Mouse (Mus musculus): ENCODE results near the gene Ang.

Gene Ang

DNA sequence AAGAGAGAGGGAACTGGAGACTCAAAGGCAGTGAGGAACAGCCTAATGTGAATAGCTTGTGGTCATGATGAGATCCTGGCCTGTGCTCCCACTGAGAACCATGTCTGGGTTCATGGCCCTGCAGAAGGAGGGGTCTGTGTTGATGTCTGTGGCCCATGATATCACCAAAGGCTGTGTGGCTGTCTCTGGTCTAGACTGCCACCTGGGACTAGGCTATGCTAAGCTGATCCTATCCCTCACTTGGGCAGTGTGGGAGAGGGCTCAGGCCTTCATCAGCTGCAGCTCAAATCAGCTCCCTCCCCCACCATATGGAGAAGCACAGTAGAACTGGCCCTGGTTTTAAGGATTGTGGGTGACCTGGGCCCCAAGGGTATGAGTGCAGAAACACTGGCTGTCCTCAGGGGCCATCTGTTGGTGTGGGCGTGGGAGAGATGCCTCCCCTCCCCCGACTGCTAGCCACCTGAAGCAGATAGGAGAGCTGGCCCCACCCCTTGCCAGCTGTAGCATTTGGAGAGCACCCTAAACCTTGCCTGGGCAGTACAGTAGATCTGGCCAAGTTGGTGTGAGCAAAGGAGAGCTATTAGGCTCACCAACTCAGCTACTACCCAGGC lies 36.8 kb downstream of the Ang start:
- no peak for DNase-seq (ENCODE audit: low spot score in 2 of 2)

DNA sequence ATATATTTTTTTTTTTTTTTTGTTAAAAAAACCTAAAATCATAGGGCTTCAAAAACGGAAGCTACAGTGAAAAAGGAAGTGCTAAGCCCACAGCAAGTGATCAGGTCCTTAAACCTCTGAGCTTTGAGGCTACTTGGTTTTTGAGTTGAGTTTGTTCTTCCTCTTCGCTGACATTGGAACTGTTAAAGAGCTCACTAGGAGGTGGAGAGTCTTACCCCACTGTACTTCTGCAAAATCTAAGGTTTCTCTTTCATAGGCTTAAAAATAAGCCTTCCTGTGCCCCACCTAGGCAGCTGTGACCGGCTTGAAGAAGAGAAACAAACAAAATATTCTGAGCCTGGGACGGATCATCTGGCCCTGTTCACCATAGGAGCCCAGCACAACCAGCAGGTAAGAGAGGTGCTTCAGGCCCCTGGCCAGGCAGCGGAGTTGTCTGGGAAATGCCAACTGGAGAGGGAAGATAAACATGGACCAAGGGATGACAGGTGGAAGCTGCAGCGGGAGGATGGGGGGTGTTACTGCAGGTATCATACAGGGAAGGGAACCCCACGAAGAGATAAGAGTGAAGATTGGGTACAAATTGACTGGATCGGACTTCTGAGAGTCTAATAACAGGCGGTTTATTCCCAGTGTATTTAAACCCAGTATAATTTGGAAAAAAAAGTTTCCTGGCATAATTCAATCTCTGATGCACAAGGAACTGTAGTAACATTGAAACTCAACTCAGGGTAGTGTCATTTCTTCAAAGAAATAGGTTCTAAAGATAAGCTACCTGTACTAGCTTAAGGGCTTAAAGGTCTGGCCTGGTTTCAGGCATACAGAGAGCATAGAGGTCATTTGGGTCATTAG lies 38.0 kb downstream of the Ang start:
- no peak for DNase-seq (ENCODE audit: low spot score in 2 of 2)

DNA sequence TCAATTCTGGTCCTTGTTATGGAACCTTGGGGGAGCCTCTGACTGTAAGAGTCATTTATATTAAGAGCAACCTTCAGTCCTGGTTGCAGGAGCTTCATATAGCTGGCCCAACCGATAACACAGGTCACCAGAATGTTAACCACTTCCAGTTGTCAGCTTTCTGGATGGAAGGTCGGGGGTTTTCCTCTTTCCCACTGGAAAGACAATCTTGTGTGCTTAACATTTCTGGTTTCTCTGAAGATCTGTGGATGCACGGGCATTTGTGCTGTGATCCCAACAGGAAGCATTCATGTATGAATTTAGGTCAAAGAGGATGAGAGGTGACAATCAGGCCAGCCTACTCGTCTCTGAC lies 38.6 kb downstream of the Ang start:
- DNase-seq (ENCODE audit: low spot score in 2 of 2), result no peak

DNA sequence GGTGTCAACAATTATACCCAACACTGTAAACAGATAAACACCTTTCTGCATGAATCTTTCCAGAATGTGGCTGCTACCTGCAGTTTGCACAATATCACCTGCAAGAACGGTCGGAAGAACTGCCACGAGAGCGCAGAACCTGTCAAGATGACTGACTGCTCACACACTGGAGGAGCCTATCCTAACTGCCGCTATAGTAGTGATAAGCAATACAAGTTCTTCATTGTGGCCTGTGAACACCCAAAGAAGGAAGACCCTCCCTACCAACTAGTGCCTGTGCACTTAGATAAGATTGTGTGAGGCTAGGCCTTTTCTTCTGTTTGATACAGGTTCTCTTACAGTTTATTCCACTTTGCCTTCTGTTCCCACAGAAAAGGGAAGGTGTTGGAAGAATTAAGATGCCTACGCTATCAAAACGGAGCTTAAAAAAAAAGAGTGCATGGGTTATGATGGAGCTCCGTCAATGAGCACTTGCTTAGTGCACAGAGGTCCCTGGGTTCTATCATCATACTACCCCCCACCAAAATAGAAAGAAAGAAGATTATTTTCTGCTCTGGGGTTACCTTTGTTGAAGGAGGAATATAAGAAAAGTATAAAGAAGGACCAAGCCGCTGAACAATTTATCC lies 39.5 kb downstream of the Ang start:
- DNase-seq (ENCODE audit: low spot score in 2 of 2), result no peak

DNA sequence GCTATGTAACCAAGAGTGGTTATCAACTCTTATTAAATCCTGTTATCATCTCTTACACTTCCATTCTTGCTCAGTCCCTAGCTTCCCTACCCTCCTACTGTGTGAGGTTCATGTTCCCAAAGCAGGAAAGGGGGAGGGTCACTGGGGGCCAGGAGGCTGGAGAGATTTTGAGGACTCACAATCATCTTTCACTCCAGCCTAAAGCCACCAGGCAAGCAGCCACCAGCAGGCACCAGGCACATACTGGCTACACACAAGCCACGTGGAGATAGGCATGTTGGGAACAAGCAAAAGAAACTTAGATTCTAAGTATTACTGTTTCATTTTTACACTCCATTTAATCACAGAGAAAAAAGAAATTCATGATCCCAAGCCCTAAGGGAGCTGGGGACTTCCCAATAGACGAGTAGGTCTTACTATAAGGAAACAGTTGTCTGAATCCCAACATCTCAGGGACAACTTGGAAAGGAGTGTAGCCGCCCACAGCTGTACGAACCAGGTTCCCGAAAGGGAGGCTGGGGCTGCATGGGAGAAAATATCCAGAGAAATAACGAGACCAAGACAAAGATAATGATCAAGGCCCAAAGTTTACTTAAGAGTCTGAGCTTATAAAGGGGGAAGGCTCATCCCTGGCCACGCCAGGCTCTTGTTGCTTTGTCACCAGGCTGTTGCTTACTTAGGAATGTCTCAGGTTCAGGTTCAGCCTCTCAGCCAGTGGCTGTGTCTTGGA lies 40.3 kb downstream of the Ang start:
- no peak for DNase-seq (ENCODE audit: low spot score in 2 of 2)

DNA sequence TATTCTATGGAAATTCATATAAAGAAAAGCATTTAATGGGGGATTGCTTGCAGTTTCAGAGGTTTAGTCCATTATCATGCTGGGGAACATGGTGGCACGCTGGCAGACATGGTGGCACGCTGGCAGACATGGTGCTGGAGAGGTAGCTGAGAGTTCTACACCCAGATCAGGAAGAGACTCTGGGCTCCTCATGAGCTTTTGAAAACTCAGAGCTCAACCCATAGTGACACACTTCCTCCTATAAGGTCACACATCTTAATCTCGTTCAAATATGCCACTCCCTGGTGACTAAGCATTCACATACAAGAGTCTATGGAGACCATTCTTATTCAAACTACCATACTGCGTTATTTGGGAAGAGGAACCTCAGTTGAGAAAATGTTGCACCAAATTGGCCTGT lies 41.4 kb downstream of the Ang start:
- DNase-seq (ENCODE audit: low spot score in 2 of 2), result no peak

DNA sequence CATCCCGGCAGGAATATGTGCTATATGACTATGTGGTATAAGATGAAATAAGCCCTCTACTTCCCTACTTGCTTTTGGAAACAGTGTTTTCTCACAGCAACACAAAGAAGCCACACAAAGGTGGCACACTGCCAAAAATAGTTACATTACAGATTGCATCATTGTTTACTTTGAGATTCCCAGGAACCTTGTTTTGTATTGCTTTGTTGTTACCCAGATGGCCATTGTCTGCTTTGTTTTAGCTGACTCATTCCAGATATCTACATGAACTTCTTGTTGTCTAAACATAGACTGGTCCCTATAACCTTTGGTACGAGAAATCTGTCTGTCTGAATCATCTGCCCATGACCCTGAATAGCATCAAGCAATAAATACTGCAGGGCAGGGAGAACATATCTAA lies 49.4 kb downstream of the Ang start:
- no peak for DNase-seq (ENCODE audit: low spot score in 2 of 2)

DNA sequence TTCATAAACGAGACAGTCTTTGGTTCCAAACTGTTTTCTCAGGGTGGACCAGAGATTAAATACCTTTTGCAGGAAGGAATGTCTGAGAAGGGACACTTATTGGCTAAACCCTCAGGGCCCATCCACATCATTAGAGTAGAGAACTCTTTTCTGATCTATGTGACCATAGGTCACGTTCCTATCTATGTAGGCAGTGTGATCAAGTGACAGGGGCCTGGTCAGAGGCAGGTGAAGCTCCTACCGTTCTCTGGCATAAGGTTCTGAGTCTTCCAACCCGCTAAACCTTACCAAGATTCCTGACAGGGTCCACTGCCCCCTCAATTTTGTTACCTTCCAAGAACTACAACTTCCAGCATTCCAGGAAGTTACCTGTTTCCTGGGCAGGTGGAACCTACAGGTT lies 51.2 kb downstream of the Ang start:
- DNase-seq (ENCODE audit: low spot score in 2 of 2), result no peak

DNA sequence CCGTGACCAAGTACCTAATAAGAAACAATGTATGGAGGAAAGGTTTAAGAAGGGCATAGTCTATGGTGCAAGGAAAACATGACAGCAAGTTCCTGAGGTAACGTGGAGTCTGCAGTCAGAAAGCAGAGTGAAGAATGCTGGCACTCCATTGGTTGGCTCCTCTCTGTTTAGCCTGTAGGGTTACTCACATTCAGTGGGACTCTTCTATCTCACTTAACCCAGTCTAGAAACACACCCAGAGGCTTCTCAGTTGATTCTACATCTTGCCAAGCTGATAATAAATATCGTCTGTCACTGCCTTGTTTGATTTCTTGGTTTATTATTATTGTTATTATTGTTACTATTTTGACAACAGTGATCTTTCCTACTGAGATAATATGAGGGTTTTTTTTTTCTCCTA lies 51.6 kb downstream of the Ang start:
- DNase-seq (ENCODE audit: low spot score in 2 of 2), result no peak

DNA sequence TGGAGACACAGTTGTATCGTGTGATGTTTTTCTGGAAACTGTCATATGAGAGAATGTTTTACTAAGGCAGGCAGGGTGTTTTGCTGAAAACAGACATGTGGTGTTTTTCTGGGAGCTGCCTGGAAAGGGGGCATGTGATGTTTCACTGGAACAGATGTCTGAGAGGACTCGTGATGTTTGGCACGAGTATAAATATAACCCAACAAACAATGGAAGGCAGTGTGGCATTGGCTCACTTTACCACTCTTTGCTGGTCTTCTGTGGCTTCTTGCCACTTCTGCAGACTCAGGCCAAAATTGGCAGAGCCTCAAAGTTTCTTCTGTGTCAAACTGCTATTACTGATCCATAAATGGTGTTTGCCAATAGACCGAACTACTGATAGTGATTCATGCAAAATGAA lies 52.3 kb downstream of the Ang start:
- DNase-seq (ENCODE audit: low spot score in 2 of 2), result no peak

DNA sequence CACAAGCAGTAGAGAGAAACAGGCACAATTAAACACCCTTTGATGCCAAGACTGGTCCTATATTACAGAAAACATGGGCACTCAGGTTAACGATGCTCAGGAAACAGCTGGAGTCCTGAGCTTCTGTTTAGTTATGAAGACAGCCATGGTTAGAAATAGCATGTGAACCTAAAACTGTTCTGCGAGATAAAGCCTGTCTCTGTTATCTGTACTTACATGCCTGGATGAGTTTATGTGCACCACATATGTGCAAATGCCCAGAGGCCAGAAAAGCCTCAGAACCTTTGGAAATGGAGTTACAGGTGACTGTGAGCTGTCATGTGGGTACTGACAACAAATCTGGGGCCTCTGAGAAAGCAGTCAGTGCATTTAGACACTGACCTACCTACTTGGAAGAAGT lies 53.0 kb downstream of the Ang start:
- DNase-seq (ENCODE audit: low spot score in 2 of 2), result no peak

DNA sequence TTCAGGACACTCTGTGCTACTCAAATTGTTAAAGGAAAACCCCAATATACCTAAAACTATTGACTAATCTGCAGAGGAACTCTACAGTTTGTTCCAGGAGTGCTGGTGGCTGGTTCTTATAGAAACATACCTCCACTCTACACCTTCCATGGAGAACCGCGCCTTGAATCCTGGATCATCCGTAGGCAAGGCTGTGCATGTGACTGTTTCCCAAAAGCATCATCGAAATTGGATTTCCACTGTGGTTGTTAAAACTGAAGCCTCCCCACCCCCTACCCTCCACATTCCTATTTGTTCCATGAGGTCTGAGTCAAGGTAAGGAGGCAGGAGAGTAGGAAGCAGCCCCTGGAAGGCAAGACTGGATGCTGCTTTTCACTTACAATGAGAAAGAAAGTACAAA lies 53.5 kb downstream of the Ang start:
- no peak for DNase-seq (ENCODE audit: low spot score in 2 of 2)

DNA sequence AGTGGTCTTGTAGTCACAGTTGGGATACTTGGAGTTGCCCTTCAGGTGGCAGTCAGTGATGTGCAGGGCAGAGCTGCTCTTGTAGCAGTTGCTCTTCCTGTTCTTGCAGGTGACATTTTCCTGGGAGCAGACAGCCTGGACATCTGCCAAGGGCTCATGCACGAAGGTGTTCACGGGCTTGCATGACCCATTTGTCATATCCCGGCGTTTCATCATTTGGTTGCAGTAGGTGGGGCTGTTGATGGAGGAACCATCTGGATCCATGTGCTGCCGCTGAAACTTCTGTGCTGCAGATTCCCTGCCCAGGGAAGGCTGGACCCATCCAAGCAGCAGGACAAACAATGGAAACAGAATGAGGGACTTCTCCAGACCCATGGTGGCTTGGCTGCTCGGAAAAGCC lies 54.6 kb downstream of the Ang start:
- DNase-seq (ENCODE audit: low spot score in 2 of 2), result no peak

DNA sequence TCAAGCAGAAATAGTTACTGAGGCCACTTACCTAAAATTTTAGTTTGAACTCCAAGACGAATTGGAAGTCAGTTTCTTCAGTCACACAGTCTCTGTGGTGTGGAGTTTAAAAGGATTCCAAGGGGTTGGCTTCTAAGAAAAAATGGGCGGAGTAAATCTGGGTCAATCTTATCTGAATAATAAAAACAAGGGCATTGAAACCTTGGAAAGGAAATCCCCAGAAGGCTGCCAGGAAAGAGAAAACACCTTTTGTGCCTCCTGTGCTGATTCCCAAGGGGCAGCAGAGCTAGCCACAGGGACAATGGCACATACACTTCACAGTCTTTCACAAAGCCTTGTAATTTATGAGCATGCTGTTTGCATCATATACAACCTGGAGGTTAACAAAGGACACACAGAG lies 55.7 kb downstream of the Ang start, which contains the start of gene Rnase1:
Gene Rnase1 (minus strand): TSS at position 101 of the 400 bp plus-strand sequence.
- DNase-seq (ENCODE audit: low spot score in 2 of 2), result no peak

DNA sequence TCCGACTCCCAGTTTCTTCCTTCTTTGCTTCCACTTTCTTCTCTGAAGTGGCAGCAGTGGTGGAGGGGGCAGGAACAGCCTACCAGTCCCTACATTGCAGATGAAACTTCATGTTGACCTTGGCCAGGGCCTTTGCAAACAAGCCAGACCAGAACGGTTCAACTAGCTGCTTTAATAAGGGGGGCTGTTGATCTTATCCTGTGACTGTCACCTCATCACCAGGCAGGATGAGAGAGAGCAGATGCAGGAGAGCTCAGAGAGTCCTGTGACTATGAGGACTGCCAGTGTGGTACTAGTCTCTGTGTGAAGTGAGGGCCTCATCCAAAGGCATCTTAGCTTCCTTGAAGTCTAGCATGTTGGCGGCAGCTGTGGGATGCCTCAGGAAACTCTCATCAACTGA lies 57.1 kb downstream of the Ang start:
- DNase-seq (ENCODE audit: low spot score in 2 of 2), result no peak

DNA sequence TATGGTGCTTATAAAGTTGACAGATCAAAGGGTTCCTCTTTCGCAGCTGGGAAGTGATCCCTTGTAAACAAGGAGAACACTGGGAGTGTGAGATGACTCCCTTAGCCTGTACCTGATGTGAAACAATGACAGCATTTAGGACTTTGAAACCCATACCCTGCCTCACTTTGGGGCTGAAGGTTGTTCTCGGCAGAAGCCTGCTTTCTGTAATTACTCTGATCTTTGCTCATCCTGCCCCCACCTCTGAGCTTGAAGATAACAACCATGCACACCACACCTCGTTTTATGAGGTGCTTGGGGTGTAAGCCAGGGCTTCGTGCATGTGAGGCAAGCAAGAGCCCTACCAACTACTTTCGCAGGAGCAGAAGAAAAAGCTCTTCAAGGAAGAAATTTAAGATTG lies 58.2 kb downstream of the Ang start:
- no peak for DNase-seq (ENCODE audit: low spot score in 2 of 2)

DNA sequence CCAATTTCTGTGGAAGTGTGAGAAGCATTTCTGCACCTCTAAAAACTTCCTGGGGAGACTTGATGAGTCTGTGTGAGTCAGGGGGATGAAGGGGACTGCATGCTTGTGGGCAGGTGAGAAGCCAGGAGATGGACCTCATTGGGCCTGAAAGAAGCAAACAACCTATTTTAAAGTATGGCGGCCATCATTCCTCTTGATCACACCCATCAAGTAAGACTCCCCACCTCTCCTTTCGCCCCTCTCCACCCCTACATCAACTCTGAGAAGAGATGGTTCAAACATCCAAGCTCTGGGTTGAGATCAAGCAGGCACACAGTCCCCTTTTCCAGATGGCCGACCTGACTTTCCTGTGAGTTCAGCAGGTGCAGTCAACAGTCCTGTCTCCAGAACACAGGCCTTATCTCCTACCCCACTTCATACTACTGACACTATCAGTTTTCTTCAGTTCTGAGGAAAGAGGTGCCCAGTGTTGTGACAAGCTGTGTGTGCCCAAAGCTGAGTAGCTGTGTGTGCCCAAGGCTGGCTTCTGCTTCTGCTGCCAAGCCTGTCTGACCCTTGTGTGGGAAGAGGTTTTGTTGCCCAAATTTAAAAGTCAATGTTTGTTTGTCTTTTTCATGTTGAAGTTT lies 59.4 kb downstream of the Ang start:
- DNase-seq (ENCODE audit: low spot score in 2 of 2), result no peak

All from urinary bladder, postnatal 36 days (tissue).